Mouse (Mus musculus) kidney, embryonic 14.5 days (tissue): ENCODE results near the gene Ets1. TPM values are rescaled to one million over a fixed set of nuclear protein-coding genes. Genes with fewer than 3 reads are reported as not detected.

Experiments
- ATAC-seq: fragments of 200-750 bp; cut with Nextera tagmentation; 2 replicates; pipeline ENCODE4 v1.8.0; 2017; ENCODE audit warnings: moderate number of reproducible peaks, mild to moderate bottlenecking, moderate TSS enrichment, moderate library complexity; ENCODE audit not compliant: low FRiP score, low TSS enrichment
- H3K27ac ChIP-seq: fragments of 300-500 bp; sonication (generic); 2 replicates; pipeline ENCODE4 v1.5.1; 2014; ENCODE audit warnings: low read depth, mild to moderate bottlenecking, low read length, moderate library complexity, mixed read lengths
- H3K27me3 ChIP-seq: fragments of 300-500 bp; sonication (generic); 2 replicates; pipeline ENCODE4 v1.6.1; 2014; ENCODE audit warnings: mild to moderate bottlenecking, low read length; ENCODE audit not compliant: control insufficient read depth, insufficient read depth
- H3K36me3 ChIP-seq: fragments of 300-500 bp; sonication (generic); 2 replicates; pipeline ENCODE4 v1.6.1; 2014; ENCODE audit warnings: low read length, mixed read lengths; ENCODE audit not compliant: control insufficient read depth, insufficient read depth
- H3K4me1 ChIP-seq: fragments of 300-500 bp; sonication (generic); 2 replicates; pipeline ENCODE4 v1.6.1; 2014; ENCODE audit warnings: low read length, mixed read lengths; ENCODE audit not compliant: control insufficient read depth, insufficient read depth
- H3K4me2 ChIP-seq: fragments of 300-500 bp; sonication (generic); replicated peaks from 2 replicates; pipeline ENCODE4 v1.6.1; 2014; ENCODE audit warnings: low read depth, mild to moderate bottlenecking, low read length
- H3K4me3 ChIP-seq: fragments of 300-500 bp; sonication (generic); 2 replicates; pipeline ENCODE4 v1.5.1; 2014; ENCODE audit warnings: mild to moderate bottlenecking, low read length
- H3K9ac ChIP-seq: fragments of 300-500 bp; sonication (generic); 2 replicates; pipeline ENCODE4 v1.6.1; 2014; ENCODE audit warnings: low read depth, mild to moderate bottlenecking, low read length, moderate library complexity
- H3K9me3 ChIP-seq: fragments of 300-500 bp; sonication (generic); 2 replicates; pipeline ENCODE4 v1.6.1; 2016; ENCODE audit warnings: low read length; ENCODE audit not compliant: control insufficient read depth
- WGBS: fragments of 180-500 bp; shearing (Covaris S2); extraction: QIAGEN DNeasy Blood & Tissue Kit; methylation state at CpG from one replicate; pipeline ENCODE4 v1.1.7; 2014; 5-methylcytosine and 5-hydroxymethylcytosine counted together
- polyA plus RNA-seq: library from polyadenylated mRNA; unstranded; fragments of >200 nt; fragmentation: Nextera tagmentation; extraction: Ambion mirVana; gene quantifications from 2 replicates; pipeline ENCODE4 v1.2.1, GENCODE M21; 2014

Gene Ets1
- polyA plus RNA-seq, 1 experiment from 2014 or later: 58.0 TPM

- Histone ChIP-seq H3K36me3 (no peaks in the 10 kb centered on the region), H3K27me3 (no peaks in the 10 kb centered on the region), H3K9me3 (no peaks in the 10 kb centered on the region), H3K4me2 (no peak overlapping the region), H3K27ac (peak overlapping the region; percentile 19), H3K4me3 (no peak overlapping the region), H3K4me1 (peaks cover 84% of the 10 kb centered on the region), H3K9ac (0 out of 2 replicates have a peak overlapping the region, but pooled peaks have one; percentile 18)
- no peak for ATAC-seq
- 37% methylated on average over 9 of the region's 9 CpGs for WGBS
Measured at GRCm38 (mm10) chr9:32715806-32716466, 79.9 kb downstream of the Ets1 start.

GRCm38 (mm10) chr9:32717268-32717920 lies 81.4 kb downstream of the Ets1 start:
- no peak overlapping the region for H3K9ac ChIP-seq
- no peaks in the 10 kb centered on the region for H3K9me3 ChIP-seq
- no peaks in the 10 kb centered on the region for H3K36me3 ChIP-seq
- H3K4me3 ChIP-seq: no peak overlapping the region
- no peak for ATAC-seq
- H3K4me1 ChIP-seq: peaks cover 86% of the 10 kb centered on the region
- WGBS: 59% methylated on average over 12 of the region's 12 CpGs
- no peak overlapping the region for H3K4me2 ChIP-seq
- peak overlapping the region; percentile 70; the same call in 1 of the 2 replicates for H3K27ac ChIP-seq
- H3K27me3 ChIP-seq: no peaks in the 10 kb centered on the region

GRCm38 (mm10) chr9:32717931-32718820 lies 82.2 kb downstream of the Ets1 start:
- Histone ChIP-seq H3K27me3 (no peaks in the 10 kb centered on the region), H3K4me1 (peaks cover 86% of the 10 kb centered on the region), H3K36me3 (no peaks in the 10 kb centered on the region), H3K9me3 (no peaks in the 10 kb centered on the region), H3K27ac (peak overlapping the region; percentile 70; the same call in 1 of the 2 replicates), H3K4me2 (no peak overlapping the region), H3K4me3 (no peak overlapping the region), H3K9ac (no peak overlapping the region)
- 14% methylated on average over 9 of the region's 9 CpGs for WGBS
- peak; percentile 59; the same call in 1 of the 2 replicates for ATAC-seq

DNA sequence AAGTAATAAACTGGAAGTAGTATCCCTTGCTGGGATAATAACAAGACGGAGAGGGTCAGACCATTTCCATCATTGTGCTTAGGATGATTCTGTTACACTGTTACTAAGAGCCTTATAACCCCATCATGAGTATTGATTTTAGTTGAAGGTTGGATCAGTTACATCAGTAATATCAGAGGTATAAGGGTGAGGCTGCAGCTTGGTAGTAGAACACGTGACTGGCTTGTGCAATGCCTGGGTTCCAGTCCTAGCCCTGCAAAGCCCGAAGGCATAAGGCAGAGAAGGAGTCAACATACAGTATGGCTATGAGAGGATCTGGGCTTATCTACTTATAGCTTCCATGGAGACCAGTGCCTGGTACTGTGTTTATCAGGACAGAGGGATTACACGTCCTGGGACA lies 82.8 kb downstream of the Ets1 start:
- H3K27me3 ChIP-seq: no peaks in the 10 kb centered on the region
- H3K36me3 ChIP-seq: no peaks in the 10 kb centered on the region
- 80% methylated on average over 4 of the region's 4 CpGs for WGBS
- peaks cover 79% of the 10 kb centered on the region for H3K4me1 ChIP-seq
- no peaks in the 10 kb centered on the region for H3K9me3 ChIP-seq
- ATAC-seq: no peak
- no peak overlapping the region for H3K27ac ChIP-seq
- H3K4me2 ChIP-seq: no peak overlapping the region
- H3K9ac ChIP-seq: no peak overlapping the region
- no peak overlapping the region for H3K4me3 ChIP-seq

GRCm38 (mm10) chr9:32719941-32720263 lies 83.9 kb downstream of the Ets1 start:
- Histone ChIP-seq H3K36me3 (no peaks in the 10 kb centered on the region), H3K4me2 (no peak overlapping the region), H3K4me1 (peaks cover 68% of the 10 kb centered on the region), H3K9me3 (no peaks in the 10 kb centered on the region), H3K27ac (peak overlapping the region; percentile 33; the same call in 1 of the 2 replicates), H3K27me3 (no peaks in the 10 kb centered on the region), H3K9ac (no peak overlapping the region), H3K4me3 (no peak overlapping the region)
- WGBS: 44% methylated on average over 3 of the region's 3 CpGs
- ATAC-seq: no peak

- H3K27me3 ChIP-seq: no peaks in the 10 kb centered on the region
- 34% methylated on average over 12 of the region's 12 CpGs for WGBS
- no peak overlapping the region for H3K4me3 ChIP-seq
- H3K4me1 ChIP-seq: peaks cover 63% of the 10 kb centered on the region
- no peaks in the 10 kb centered on the region for H3K9me3 ChIP-seq
- no peaks in the 10 kb centered on the region for H3K36me3 ChIP-seq
- no peak; the same call in 1 of the 2 replicates for ATAC-seq
- H3K4me2 ChIP-seq: no peak overlapping the region
- peak overlapping the region; percentile 33; the same call in 1 of the 2 replicates for H3K27ac ChIP-seq
- no peak overlapping the region for H3K9ac ChIP-seq
Measured at GRCm38 (mm10) chr9:32720264-32721031, 84.4 kb downstream of the Ets1 start.

DNA sequence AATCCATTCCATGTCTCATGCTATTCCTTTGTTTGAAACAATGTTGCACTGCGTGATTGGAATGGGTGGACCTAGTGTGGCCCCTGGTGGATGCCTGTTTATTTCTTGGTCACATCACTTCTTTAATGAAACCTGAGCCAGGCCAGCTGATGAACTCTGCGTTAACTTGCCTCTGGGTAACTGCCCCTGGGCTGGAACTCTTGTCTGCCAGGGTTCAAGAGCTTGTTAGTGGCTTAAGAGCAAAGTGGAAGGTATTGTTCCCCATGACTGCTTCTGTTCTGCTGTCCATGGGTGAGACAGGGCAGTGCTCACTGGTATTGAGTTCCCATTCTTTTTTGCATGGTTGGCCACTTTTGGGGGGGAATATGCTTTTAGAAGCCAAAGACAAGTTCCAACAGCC lies 85.1 kb downstream of the Ets1 start:
- ATAC-seq: peak; percentile 62
- Histone ChIP-seq H3K9ac (no peak overlapping the region), H3K4me3 (no peak overlapping the region), H3K4me2 (no peak overlapping the region), H3K27me3 (no peaks in the 10 kb centered on the region), H3K9me3 (no peaks in the 10 kb centered on the region), H3K27ac (peak overlapping the region; percentile 33; the same call in 1 of the 2 replicates), H3K36me3 (no peaks in the 10 kb centered on the region), H3K4me1 (peaks cover 56% of the 10 kb centered on the region)
- WGBS: 25% methylated on average over 2 of the region's 2 CpGs

DNA sequence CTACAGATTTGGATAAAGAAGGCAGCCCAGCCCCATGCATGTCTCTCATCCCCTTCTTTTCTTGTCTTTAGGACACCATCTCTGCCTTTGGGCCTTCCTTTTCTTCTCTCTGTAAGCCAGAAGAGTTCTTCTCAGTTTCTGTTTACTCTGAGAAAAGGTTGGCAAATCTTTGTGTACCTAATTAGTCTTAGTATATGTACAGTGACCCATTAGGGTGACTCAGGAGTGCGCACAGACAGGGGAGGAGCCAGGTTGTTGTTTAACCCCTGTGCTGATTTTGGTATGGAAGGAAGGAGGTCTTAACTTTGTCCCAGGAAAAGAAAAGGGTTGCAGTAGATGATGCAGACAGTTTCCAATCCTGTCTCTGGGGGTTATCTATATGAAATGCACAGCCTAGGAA lies 86.2 kb downstream of the Ets1 start:
- 97% methylated on average over 1 of the region's 1 CpGs for WGBS
- ATAC-seq: no peak
- no peak overlapping the region for H3K4me2 ChIP-seq
- no peaks in the 10 kb centered on the region for H3K27me3 ChIP-seq
- H3K9ac ChIP-seq: no peak overlapping the region
- H3K4me1 ChIP-seq: peaks cover 45% of the 10 kb centered on the region
- H3K36me3 ChIP-seq: no peaks in the 10 kb centered on the region; the same call in 1 of the 2 replicates
- H3K4me3 ChIP-seq: no peak overlapping the region
- H3K9me3 ChIP-seq: no peaks in the 10 kb centered on the region
- H3K27ac ChIP-seq: no peak overlapping the region
